ENCODE assay signal across 8 mouse cellular contexts in the genomic region with DNA sequence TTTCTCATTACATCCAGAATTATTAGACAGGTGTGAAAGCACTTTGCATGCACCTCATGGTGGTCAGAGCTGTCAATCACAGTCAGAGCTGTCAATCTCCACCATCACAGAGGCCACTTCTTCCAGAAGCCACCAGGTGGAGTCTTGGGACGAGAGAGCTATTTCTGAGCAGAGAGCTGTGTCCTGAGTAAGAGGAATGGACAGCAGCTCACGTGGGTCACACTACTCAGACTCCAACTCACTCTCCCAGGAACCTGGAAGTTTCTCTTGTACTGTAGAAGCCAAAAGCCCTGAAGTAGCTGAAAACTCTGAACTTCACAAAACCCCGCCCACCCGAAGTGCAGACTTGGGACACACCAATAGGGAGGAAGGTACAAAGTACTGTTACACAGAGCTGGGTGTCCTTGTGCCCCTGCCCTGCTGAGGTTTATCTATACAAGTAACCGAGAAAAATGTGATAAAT. TPM values are rescaled to one million over a fixed set of nuclear protein-coding genes. Genes with fewer than 3 reads are reported as not detected.
A peak's percentile ranks its signal among the peaks of the same experiment; 100 is the strongest.
DNase-seq lines count a peak whose midpoint lies in the region; ATAC-seq lines count a peak whose summit lies in the region.

No protein-coding gene starts in this region.

- no peak overlapping the region for H3K27ac ChIP-seq in forebrain, embryonic 10.5 days
- H3K27ac ChIP-seq in forebrain, embryonic 12.5 days, result no peak overlapping the region
- peak overlapping the region; percentile 79 for H3K27ac ChIP-seq in kidney, embryonic 16.5 days (ENCODE audit: low read length)

- no peak for ATAC-seq in forebrain, embryonic 12.5 days (ENCODE audit: low FRiP score)
- ATAC-seq in kidney, embryonic 16.5 days (ENCODE audit: low FRiP score, low TSS enrichment), result peak; percentile 84
- ATAC-seq in megakaryocyte-erythroid progenitor cell, adult 5-6 weeks (replicated peaks; ENCODE audit: low FRiP score, low TSS enrichment, poor library complexity, severe bottlenecking), result peak; percentile 81

- no peaks in the 10 kb centered on the region for H3K36me3 ChIP-seq in forebrain, embryonic 10.5 days (replicated peaks)
- H3K36me3 ChIP-seq in forebrain, embryonic 12.5 days (replicated peaks), result no peaks in the 10 kb centered on the region
- H3K36me3 ChIP-seq in kidney, embryonic 16.5 days (ENCODE audit: insufficient read depth, low read length), result no peaks in the 10 kb centered on the region

- H3K4me2 ChIP-seq in forebrain, embryonic 12.5 days, result no peak overlapping the region
- H3K4me2 ChIP-seq in kidney, embryonic 16.5 days (replicated peaks; ENCODE audit: low read depth, low read length), result 0 out of 2 replicates have a peak overlapping the region, but pooled peaks have one; percentile 15

- H3K4me1 ChIP-seq in forebrain, embryonic 10.5 days, result no peaks in the 10 kb centered on the region
- H3K4me1 ChIP-seq in forebrain, embryonic 12.5 days, result no peaks in the 10 kb centered on the region
- no peaks in the 10 kb centered on the region for H3K4me1 ChIP-seq in kidney, embryonic 16.5 days (ENCODE audit: insufficient read depth, low read length)

- no peak overlapping the region for H3K9ac ChIP-seq in forebrain, embryonic 12.5 days
- no peak overlapping the region for H3K9ac ChIP-seq in kidney, embryonic 16.5 days (replicated peaks; ENCODE audit: low read length)

- H3K27me3 ChIP-seq in forebrain, embryonic 10.5 days (ENCODE audit: poor library complexity, severe bottlenecking), result no peaks in the 10 kb centered on the region
- H3K27me3 ChIP-seq in forebrain, embryonic 12.5 days, result no peaks in the 10 kb centered on the region
- H3K27me3 ChIP-seq in kidney, embryonic 16.5 days (ENCODE audit: insufficient read depth, low read length), result no peaks in the 10 kb centered on the region

- peak; percentile 33 for DNase-seq in forebrain, embryonic 10.5 days (ENCODE audit: extremely low spot score, low spot score)
- DNase-seq in B cell, adult 2 months, result peak; percentile 41 to 52
- DNase-seq in c-Kit-negative CD71-positive TER-119-positive erythroid progenitor cells, embryonic 14.5 days (ENCODE audit: low read depth, low spot score), result peak; percentile 36
- DNase-seq in yolk sac, embryonic 10.5 days (ENCODE audit: low spot score), result peak; percentile 82
- no peak for DNase-seq in right cerebral cortex, postnatal 25 days

- 63% methylated on average over 5 of the region's 5 CpGs for WGBS in forebrain, embryonic 10.5 days
- WGBS in forebrain, embryonic 12.5 days, result 55% methylated on average over 5 of the region's 5 CpGs
- whole genome bisulfite sequencing in kidney, embryonic 16.5 days, result 56% methylated on average over 5 of the region's 5 CpGs

- H3K4me3 ChIP-seq in forebrain, embryonic 10.5 days, result no peak overlapping the region
- no peak overlapping the region for H3K4me3 ChIP-seq in forebrain, embryonic 12.5 days (replicated peaks)
- H3K4me3 ChIP-seq in kidney, embryonic 16.5 days (ENCODE audit: low read length), result no peak overlapping the region

- H3K9me3 ChIP-seq in forebrain, embryonic 10.5 days, result no peaks in the 10 kb centered on the region
- no peaks in the 10 kb centered on the region for H3K9me3 ChIP-seq in forebrain, embryonic 12.5 days
- no peaks in the 10 kb centered on the region for H3K9me3 ChIP-seq in kidney, embryonic 16.5 days (ENCODE audit: low read length)

RNA-seq across cellular contexts. Expression of a gene that starts 13.2 kb away (rescaled TPM):
- 17.3 and 19.3 TPM in 2 replicates for polyA plus RNA-seq in forebrain, embryonic 10.5 days (2016; fragmentation: Nextera tagmentation; extraction: Ambion mirVana)
- polyA plus RNA-seq in forebrain, embryonic 12.5 days (2016; fragmentation: Nextera tagmentation; extraction: Ambion mirVana), result 15.3 and 15.6 TPM in 2 replicates
- polyA plus RNA-seq in kidney, embryonic 16.5 days (2015; fragmentation: Nextera tagmentation; extraction: Ambion mirVana), result 26.8 and 29.1 TPM in 2 replicates
- 55.4 TPM in 2 replicates for total RNA-seq in megakaryocyte-erythroid progenitor cell, adult 5-6 weeks (2014; fragmentation: Nextera tagmentation)
- total RNA-seq in megakaryocyte-erythroid progenitor cell, adult 5-6 weeks (2017), result 23.7 and 25.8 TPM in 2 replicates
